25 mouse cellular contexts compared by ENCODE assay signal in genomic region chr7:74484024-74484385, GRCm38 (mm10).
A peak's percentile ranks its signal among the peaks of the same experiment; 100 is the strongest.
DNase-seq lines count a peak whose midpoint lies in the region; ATAC-seq and TF ChIP-seq lines count a peak whose summit lies in the region.
"Had no signal": no experiment of that assay in that cellular context is flagged by ENCODE, and none has a peak within 500 bp of the region (broad histone marks: within the 10 kb centered on the region; RNA-seq: fewer than 3 reads in every experiment).

No protein-coding gene starts in this region.

- no peak overlapping the region for H3K4me2 ChIP-seq in lung, postnatal 0 days (replicated peaks; ENCODE audit: low read depth, low read length)
- no peak overlapping the region for H3K4me2 ChIP-seq in hindbrain, embryonic 12.5 days (replicated peaks)
- H3K4me2 ChIP-seq: embryonic facial prominence, embryonic 13.5 days; forebrain, embryonic 13.5 days; heart, embryonic 11.5 days; hindbrain, embryonic 13.5 days had no signal

- H3K27ac ChIP-seq in lung, postnatal 0 days (ENCODE audit: low read length): peak overlapping the region; percentile 40; the same call in 1 of the 2 replicates
- no peak overlapping the region for H3K27ac ChIP-seq in hindbrain, embryonic 12.5 days
- H3K27ac ChIP-seq: embryonic facial prominence, embryonic 10.5 days; embryonic facial prominence, embryonic 13.5 days; forebrain, embryonic 13.5 days; gastrocnemius, adult 2 months; hindbrain, embryonic 13.5 days had no signal

- TF ChIP-seq EP300 in lung, postnatal 0 days (IDR thresholded peaks at IDR 0.05): peak; percentile 90

- ATAC-seq in lung, postnatal 0 days: peak; percentile 96
- no peak for ATAC-seq in hindbrain, embryonic 12.5 days (ENCODE audit: low FRiP score)
- ATAC-seq: CD4-positive, CD25-positive, alpha-beta regulatory T cell, adult 4 months; forebrain, embryonic 13.5 days; forebrain, postnatal 0 days had no signal

- peak; percentile 80 to 82 for DNase-seq in lung, adult 18-20 months
- peak; percentile 58 for DNase-seq in lung, adult 2 months
- peak; percentile 88 for DNase-seq in lung, postnatal 0 days (ENCODE audit: low spot score)
- DNase-seq in lung, postnatal 25 days (ENCODE audit: low spot score): peak; percentile 84
- no peak for DNase-seq in right cerebral cortex, postnatal 25 days
- DNase-seq in ovary, adult 18-20 months (ENCODE audit: low spot score): no peak
- no peak for DNase-seq in urinary bladder, postnatal 25 days (ENCODE audit: low spot score)
- DNase-seq: adrenal gland, adult 2 months; adrenal gland, postnatal 14 days; cerebellum, adult 11-12 months; cerebellum, adult 8-10 months; cerebellum, postnatal 36 days; embryo, embryonic 11 days; forebrain, postnatal 0 days; gastrocnemius, adult 2 months; gastrocnemius, postnatal 14 days; heart, adult 11 months had no signal

- peaks cover 3% of the 10 kb centered on the region for H3K4me1 ChIP-seq in lung, adult 2 months (ENCODE audit: control insufficient read depth, insufficient read depth, low read length)
- H3K4me1 ChIP-seq in lung, postnatal 0 days (ENCODE audit: insufficient read depth, low read depth, low read length): no peaks in the 10 kb centered on the region; the same call in 1 of the 2 replicates
- peaks cover 9% of the 10 kb centered on the region; the same call in 1 of the 2 replicates for H3K4me1 ChIP-seq in hindbrain, embryonic 12.5 days
- H3K4me1 ChIP-seq: forebrain, embryonic 13.5 days had no signal

- TF ChIP-seq POLR2A in lung, adult 2 months (IDR thresholded peaks at IDR 0.05; ENCODE audit: borderline replicate concordance, extremely low read depth, low read depth, low read length): no peak

- H3K4me3 ChIP-seq in lung, adult 2 months (replicated peaks; ENCODE audit: extremely low read depth, low read depth, low read length): no peak overlapping the region
- H3K4me3 ChIP-seq in lung, postnatal 0 days (ENCODE audit: low read depth, low read length): no peak overlapping the region
- H3K4me3 ChIP-seq in hindbrain, embryonic 12.5 days: no peak overlapping the region
- H3K4me3 ChIP-seq: embryonic facial prominence, embryonic 10.5 days; embryonic facial prominence, embryonic 13.5 days; erythroblast, embryonic 14.5 days; forebrain, embryonic 13.5 days; gastrocnemius, adult 2 months; hindbrain, embryonic 13.5 days had no signal

- no peaks in the 10 kb centered on the region for H3K36me3 ChIP-seq in lung, postnatal 0 days (ENCODE audit: insufficient read depth, low read length)
- H3K36me3 ChIP-seq in hindbrain, embryonic 12.5 days: no peaks in the 10 kb centered on the region
- H3K36me3 ChIP-seq: embryonic facial prominence, embryonic 10.5 days; embryonic facial prominence, embryonic 13.5 days; hindbrain, embryonic 13.5 days had no signal

- no peak for TF ChIP-seq CTCF in lung, adult 2 months (IDR thresholded peaks at IDR 0.05; ENCODE audit: insufficient read depth, low read length)
- no peak for TF ChIP-seq CTCF in lung, postnatal 0 days (IDR thresholded peaks at IDR 0.05)

- H3K9ac ChIP-seq in lung, postnatal 0 days (replicated peaks; ENCODE audit: low read depth): no peak overlapping the region
- H3K9ac ChIP-seq in hindbrain, embryonic 12.5 days: no peak overlapping the region
- H3K9ac ChIP-seq: embryonic facial prominence, embryonic 13.5 days; forebrain, embryonic 13.5 days; forebrain, postnatal 0 days; hindbrain, embryonic 13.5 days had no signal

- WGBS in lung, adult 2 months: 79% methylated on average over 2 of the region's 2 CpGs
- 64% methylated on average over 2 of the region's 2 CpGs for WGBS in lung, postnatal 0 days
- WGBS in hindbrain, embryonic 12.5 days: 90% methylated on average over 2 of the region's 2 CpGs

- H3K9me3 ChIP-seq in lung, postnatal 0 days (ENCODE audit: low read length): no peaks in the 10 kb centered on the region
- H3K9me3 ChIP-seq in hindbrain, embryonic 12.5 days (replicated peaks): no peaks in the 10 kb centered on the region
- H3K9me3 ChIP-seq: embryonic facial prominence, embryonic 10.5 days; embryonic facial prominence, embryonic 13.5 days; forebrain, embryonic 13.5 days; hindbrain, embryonic 13.5 days had no signal

- no peaks in the 10 kb centered on the region for H3K27me3 ChIP-seq in lung, postnatal 0 days (replicated peaks; ENCODE audit: insufficient read depth, low read length)
- H3K27me3 ChIP-seq in hindbrain, embryonic 12.5 days: no peaks in the 10 kb centered on the region; the same call in 1 of the 2 replicates
- H3K27me3 ChIP-seq: embryonic facial prominence, embryonic 13.5 days; forebrain, embryonic 13.5 days; hindbrain, embryonic 13.5 days had no signal

Comparison
In these comparisons a context has a peak if more than half of its experiments do, and no peak if none do; other contexts are left out.
1. DNase-seq: peak in lung, adult 18-20 months (2 of 2), lung, adult 2 months (single experiment), lung, postnatal 0 days (single experiment) and lung, postnatal 25 days (single experiment); none in right cerebral cortex, postnatal 25 days (single experiment), ovary, adult 18-20 months (single experiment) and urinary bladder, postnatal 25 days (single experiment).